Mouse (Mus musculus) kidney, adult 2 months (tissue): ENCODE results near the gene Gnl1.
"Not testable (repeated sequence)": the region's sequence is repeated elsewhere in the genome, so short reads cannot be mapped to it uniquely, and the experiment has no call there.

ENCODE experiments used
- CTCF ChIP-seq: fragments of 200-500 bp; conservative IDR thresholded peaks from 2 replicates; pipeline ENCODE4 v1.5.1; 2011; ENCODE audit warnings: low read depth, mild to moderate bottlenecking, control low read depth, low read length, moderate library complexity, mixed read lengths; ENCODE audit not compliant: insufficient read depth, insufficient read length
- POLR2A ChIP-seq: fragments of 200-500 bp; IDR thresholded peaks from one replicate; pipeline ENCODE4 v1.6.1; 2011; ENCODE audit warnings: low read depth, low read length, control low read depth

- TF ChIP-seq CTCF, POLR2A: not testable (repeated sequence)
Measured at GRCm38 (mm10) chr17:35935763-35936162, 43.9 kb upstream of the Gnl1 start.
